Mouse (Mus musculus) kidney, embryonic 16.5 days (tissue): ENCODE results near the gene Zfp574. TPM values are rescaled to one million over a fixed set of nuclear protein-coding genes. Genes with fewer than 3 reads are reported as not detected.
"Not testable (repeated sequence)": the region's sequence is repeated elsewhere in the genome, so short reads cannot be mapped to it uniquely, and the experiment has no call there.

ENCODE experiments used
- ATAC-seq: fragments of 200-750 bp; cut with Nextera tagmentation; 2 replicates; pipeline ENCODE4 v1.8.0; 2017; ENCODE audit warnings: moderate TSS enrichment; ENCODE audit not compliant: low FRiP score, low TSS enrichment
- H3K27ac ChIP-seq: fragments of 300-500 bp; sonication (generic); 2 replicates; pipeline ENCODE4 v1.5.1; 2014; ENCODE audit warnings: low read length
- H3K27me3 ChIP-seq: fragments of 300-500 bp; sonication (generic); 2 replicates; pipeline ENCODE4 v1.6.1; 2014; ENCODE audit warnings: low read length, control low read depth, mixed read lengths; ENCODE audit not compliant: insufficient read depth
- H3K36me3 ChIP-seq: fragments of 300-500 bp; sonication (generic); 2 replicates; pipeline ENCODE4 v1.6.1; 2014; ENCODE audit warnings: low read length, control low read depth, mixed read lengths; ENCODE audit not compliant: insufficient read depth
- H3K4me1 ChIP-seq: fragments of 300-500 bp; sonication (generic); 2 replicates; pipeline ENCODE4 v1.6.1; 2014; ENCODE audit warnings: low read length, control low read depth, mixed read lengths; ENCODE audit not compliant: insufficient read depth
- H3K4me2 ChIP-seq: fragments of 300-500 bp; sonication (generic); replicated peaks from 2 replicates; pipeline ENCODE4 v1.6.1; 2014; ENCODE audit warnings: low read depth, low read length
- H3K4me3 ChIP-seq: fragments of 300-500 bp; sonication (generic); 2 replicates; pipeline ENCODE4 v1.5.1; 2014; ENCODE audit warnings: mild to moderate bottlenecking, low read length
- H3K9ac ChIP-seq: fragments of 300-500 bp; sonication (generic); replicated peaks from 2 replicates; pipeline ENCODE4 v1.6.1; 2014; ENCODE audit warnings: low read length
- H3K9me3 ChIP-seq: fragments of 300-500 bp; sonication (generic); 2 replicates; pipeline ENCODE4 v1.6.1; 2016; ENCODE audit warnings: low read length, control low read depth
- WGBS: fragments of 180-500 bp; shearing (Covaris S2); extraction: QIAGEN DNeasy Blood & Tissue Kit; methylation state at CpG from one replicate; pipeline ENCODE4 v1.1.7; 2014; 5-methylcytosine and 5-hydroxymethylcytosine counted together
- polyA plus RNA-seq: library from polyadenylated mRNA; unstranded; fragments of >200 nt; fragmentation: Nextera tagmentation; extraction: Ambion mirVana; gene quantifications from 2 replicates; pipeline ENCODE4 v1.2.1, GENCODE M21; 2015

Gene Zfp574
- 37.7 and 44.1 TPM in 2 replicates for polyA plus RNA-seq

GRCm38 (mm10) chr7:25071979-25072715 lies at the start of gene Zfp574, which contains the start of gene Grik5:
Gene Zfp574 (plus strand): TSS chr7:25072567.
Gene Grik5 (minus strand): TSS chr7:25072346.
- H3K9me3 ChIP-seq: no peaks in the 10 kb centered on the region
- H3K27me3 ChIP-seq: no peaks in the 10 kb centered on the region
- H3K4me2 ChIP-seq: peak within 1 kb of the TSS; percentile 91
- peak within 1 kb of the TSS; percentile 61 for H3K4me3 ChIP-seq
- WGBS: under 1% methylated on average over 27 of the region's 28 CpGs
- peaks cover 19% of the 10 kb centered on the region for H3K36me3 ChIP-seq
- 0 out of 2 replicates have a peak, but pooled peaks have one; percentile 1 for ATAC-seq
- H3K4me1 ChIP-seq: peaks cover 32% of the 10 kb centered on the region
- H3K9ac ChIP-seq: peak within 1 kb of the TSS; percentile 80
- peak within 1 kb of the TSS; percentile 90 for H3K27ac ChIP-seq

DNA sequence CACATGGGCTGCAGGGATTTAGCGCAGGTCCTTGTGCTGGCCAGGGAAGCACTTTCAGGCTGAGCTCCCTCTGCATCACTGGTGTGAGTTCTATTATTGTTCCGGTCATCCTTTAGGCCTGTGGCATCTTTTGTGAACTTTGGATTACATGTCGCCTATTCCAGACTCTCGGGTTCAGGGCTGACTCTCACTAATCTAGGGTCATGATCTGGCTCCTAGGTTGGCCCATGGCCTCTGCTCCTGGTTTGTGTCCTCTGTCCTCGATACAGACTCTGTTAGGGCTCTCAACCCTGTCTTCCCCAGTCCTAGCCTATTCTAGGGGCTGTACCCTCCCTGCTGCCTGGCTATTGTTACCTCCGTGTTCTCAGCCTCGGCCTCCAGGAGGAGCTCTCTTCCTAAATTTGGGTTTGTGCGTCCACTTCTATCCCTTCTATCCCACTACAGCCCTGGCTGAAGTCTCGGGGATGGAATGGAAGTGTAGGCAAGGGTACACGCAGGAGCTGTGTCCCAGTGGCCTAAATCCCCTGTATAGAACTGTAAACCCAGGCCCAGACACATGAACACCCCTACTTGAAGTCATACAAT lies 46.4 kb upstream of the Zfp574 start:
- H3K4me3 ChIP-seq: no peak overlapping the region
- H3K36me3 ChIP-seq: peaks cover 24% of the 10 kb centered on the region
- H3K27me3 ChIP-seq: no peaks in the 10 kb centered on the region
- H3K4me2 ChIP-seq: no peak overlapping the region
- no peaks in the 10 kb centered on the region for H3K4me1 ChIP-seq
- no peaks in the 10 kb centered on the region for H3K9me3 ChIP-seq
- no peak overlapping the region for H3K9ac ChIP-seq
- no peak overlapping the region for H3K27ac ChIP-seq
- WGBS: 69% methylated on average over 10 of the region's 10 CpGs
- 0 out of 2 replicates have a peak, but pooled peaks have one; percentile 28 for ATAC-seq

DNA sequence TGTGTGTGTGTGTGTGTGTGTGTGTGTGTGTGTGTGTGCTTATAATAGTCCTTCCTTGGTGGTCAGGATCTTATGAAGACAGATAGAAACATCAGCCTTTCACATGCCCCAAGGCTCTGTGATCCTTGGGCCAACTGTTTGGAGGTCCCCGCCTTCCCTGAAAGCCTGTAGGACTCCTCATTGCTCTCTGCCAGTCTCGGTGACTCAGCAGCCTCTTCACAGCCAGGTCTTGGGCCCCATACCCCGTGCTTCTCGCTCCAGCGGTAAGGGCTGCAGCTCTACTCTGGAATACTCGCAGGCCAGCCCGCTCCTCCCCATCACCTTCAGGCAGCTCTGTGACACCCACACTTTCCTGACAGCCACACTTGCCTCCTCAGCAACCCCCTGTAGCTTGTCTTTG lies 45.9 kb upstream of the Zfp574 start:
- peaks cover 22% of the 10 kb centered on the region for H3K36me3 ChIP-seq
- 49% methylated on average over 7 of the region's 7 CpGs for WGBS

DNA sequence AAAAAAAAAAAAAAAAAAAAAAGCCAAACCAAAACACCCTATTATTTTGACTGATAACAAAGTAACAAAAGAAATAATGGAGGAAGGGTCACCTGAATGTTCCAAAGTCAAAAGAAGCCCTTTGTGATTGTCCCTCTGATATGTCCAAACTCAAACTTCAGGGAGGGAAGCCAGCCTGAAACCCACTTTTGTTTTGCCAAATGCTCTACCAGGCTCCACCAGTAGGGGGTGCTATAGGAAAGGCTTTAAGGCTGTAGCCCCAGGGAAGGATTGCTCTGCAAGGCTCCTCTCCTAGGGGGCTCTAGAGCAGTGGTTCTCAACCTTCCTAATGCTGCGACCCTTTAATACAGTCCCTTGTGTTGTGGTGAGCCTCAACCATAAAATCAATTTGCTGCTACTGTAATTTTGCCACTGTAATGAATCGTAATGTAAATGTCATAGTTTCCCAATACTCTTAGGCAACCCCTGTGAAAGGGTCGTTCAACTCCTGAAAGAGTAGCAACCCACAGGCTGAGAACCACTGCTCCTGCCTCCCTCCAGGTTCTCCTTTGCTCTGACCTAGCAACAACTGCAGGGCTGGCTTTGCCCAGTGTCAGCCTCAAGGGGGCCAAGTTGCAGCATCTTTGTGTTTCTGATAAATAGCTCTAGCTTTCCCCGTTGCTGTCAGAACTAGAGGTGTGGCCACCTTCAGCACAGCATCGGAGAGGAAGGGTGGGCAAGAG lies 42.2 kb upstream of the Zfp574 start:
- no peak overlapping the region for H3K4me2 ChIP-seq

More for the DNA sequence above, 45.9 kb upstream of the Zfp574 start:
- Histone ChIP-seq H3K27ac (no peak overlapping the region), H3K9ac (no peak overlapping the region), H3K9me3 (no peaks in the 10 kb centered on the region), H3K4me1 (no peaks in the 10 kb centered on the region), H3K27me3 (no peaks in the 10 kb centered on the region), H3K4me2 (no peak overlapping the region), H3K4me3 (no peak overlapping the region)
- ATAC-seq: no peak

GRCm38 (mm10) chr7:25031528-25031927 lies 40.8 kb upstream of the Zfp574 start:
- WGBS: 77% methylated on average over 3 of the region's 3 CpGs
- Histone ChIP-seq H3K9ac (no peak overlapping the region), H3K27me3 (no peaks in the 10 kb centered on the region), H3K27ac (no peak overlapping the region), H3K4me3 (no peak overlapping the region), H3K4me1 (no peaks in the 10 kb centered on the region), H3K4me2 (no peak overlapping the region), H3K36me3 (peaks cover 25% of the 10 kb centered on the region), H3K9me3 (no peaks in the 10 kb centered on the region)
- no peak for ATAC-seq

More for the DNA sequence above, 42.2 kb upstream of the Zfp574 start:
- 0 out of 2 replicates have a peak, but pooled peaks have one; percentile 24 for ATAC-seq
- Histone ChIP-seq H3K9me3 (no peaks in the 10 kb centered on the region), H3K27ac (no peak overlapping the region), H3K9ac (no peak overlapping the region), H3K36me3 (peaks cover 17% of the 10 kb centered on the region), H3K4me3 (no peak overlapping the region), H3K4me1 (no peaks in the 10 kb centered on the region), H3K27me3 (no peaks in the 10 kb centered on the region)
- 44% methylated on average over 5 of the region's 5 CpGs for WGBS

GRCm38 (mm10) chr7:25034796-25035195 lies 37.6 kb upstream of the Zfp574 start:
- peaks cover 17% of the 10 kb centered on the region for H3K36me3 ChIP-seq
- no peaks in the 10 kb centered on the region for H3K4me1 ChIP-seq
- WGBS: 92% methylated on average over 4 of the region's 4 CpGs
- H3K27ac ChIP-seq: no peak overlapping the region
- no peak overlapping the region for H3K4me2 ChIP-seq
- H3K27me3 ChIP-seq: no peaks in the 10 kb centered on the region
- H3K9me3 ChIP-seq: no peaks in the 10 kb centered on the region
- H3K9ac ChIP-seq: no peak overlapping the region
- ATAC-seq: no peak
- H3K4me3 ChIP-seq: no peak overlapping the region

DNA sequence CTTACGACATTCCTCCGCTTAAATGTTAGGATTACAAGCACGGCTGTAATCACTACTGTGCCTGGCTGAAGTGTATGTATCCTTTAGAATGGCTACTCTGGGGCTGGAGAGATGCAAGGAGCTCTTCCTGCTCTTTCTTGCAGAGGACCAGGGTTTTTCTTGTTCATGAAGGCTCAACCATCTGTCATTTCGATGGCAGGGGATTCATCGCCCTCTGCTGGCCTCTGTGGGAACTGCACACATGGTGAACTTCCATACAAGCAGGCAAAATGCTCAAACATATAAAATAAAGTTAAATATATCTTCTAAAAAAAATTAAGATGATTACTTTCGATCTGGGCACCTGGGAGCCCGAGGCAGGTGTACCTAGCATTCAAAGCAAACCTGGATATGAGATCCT lies 36.5 kb upstream of the Zfp574 start:
- no peak for ATAC-seq
- no peaks in the 10 kb centered on the region for H3K9me3 ChIP-seq
- peaks cover 21% of the 10 kb centered on the region for H3K36me3 ChIP-seq
- no peaks in the 10 kb centered on the region for H3K4me1 ChIP-seq
- no peaks in the 10 kb centered on the region for H3K27me3 ChIP-seq
- no peak overlapping the region for H3K9ac ChIP-seq
- WGBS: 58% methylated on average over 7 of the region's 7 CpGs
- H3K27ac ChIP-seq: no peak overlapping the region
- no peak overlapping the region for H3K4me3 ChIP-seq
- no peak overlapping the region for H3K4me2 ChIP-seq

- no peak for ATAC-seq
- Histone ChIP-seq H3K4me3 (no peak overlapping the region), H3K4me2 (no peak overlapping the region), H3K27ac (no peak overlapping the region), H3K9me3 (no peaks in the 10 kb centered on the region), H3K27me3 (no peaks in the 10 kb centered on the region), H3K36me3 (peaks cover 37% of the 10 kb centered on the region), H3K4me1 (no peaks in the 10 kb centered on the region), H3K9ac (no peak overlapping the region)
- 91% methylated on average over 12 of the region's 12 CpGs for WGBS
These were observed 30.4 kb upstream of the Zfp574 start for GRCm38 (mm10) chr7:25041921-25042320.

GRCm38 (mm10) chr7:25044599-25044998 lies 27.8 kb upstream of the Zfp574 start:
- H3K36me3 ChIP-seq: peaks cover 45% of the 10 kb centered on the region
- not testable (repeated sequence) for H3K27ac ChIP-seq, H3K9me3 ChIP-seq, H3K27me3 ChIP-seq, H3K4me2 ChIP-seq, H3K4me1 ChIP-seq, ATAC-seq, H3K9ac ChIP-seq, H3K4me3 ChIP-seq
- WGBS: 87% methylated on average over 7 of the region's 7 CpGs
